Mouse (Mus musculus): ENCODE results near the gene Zfand6. TPM values are rescaled to one million over a fixed set of nuclear protein-coding genes. Genes with fewer than 3 reads are reported as not detected.
A peak's percentile ranks its signal among the peaks of the same experiment; 100 is the strongest.

Gene Zfand6
- polyA plus RNA-seq, 1 experiment from 2014 or later = 126 TPM

DNA sequence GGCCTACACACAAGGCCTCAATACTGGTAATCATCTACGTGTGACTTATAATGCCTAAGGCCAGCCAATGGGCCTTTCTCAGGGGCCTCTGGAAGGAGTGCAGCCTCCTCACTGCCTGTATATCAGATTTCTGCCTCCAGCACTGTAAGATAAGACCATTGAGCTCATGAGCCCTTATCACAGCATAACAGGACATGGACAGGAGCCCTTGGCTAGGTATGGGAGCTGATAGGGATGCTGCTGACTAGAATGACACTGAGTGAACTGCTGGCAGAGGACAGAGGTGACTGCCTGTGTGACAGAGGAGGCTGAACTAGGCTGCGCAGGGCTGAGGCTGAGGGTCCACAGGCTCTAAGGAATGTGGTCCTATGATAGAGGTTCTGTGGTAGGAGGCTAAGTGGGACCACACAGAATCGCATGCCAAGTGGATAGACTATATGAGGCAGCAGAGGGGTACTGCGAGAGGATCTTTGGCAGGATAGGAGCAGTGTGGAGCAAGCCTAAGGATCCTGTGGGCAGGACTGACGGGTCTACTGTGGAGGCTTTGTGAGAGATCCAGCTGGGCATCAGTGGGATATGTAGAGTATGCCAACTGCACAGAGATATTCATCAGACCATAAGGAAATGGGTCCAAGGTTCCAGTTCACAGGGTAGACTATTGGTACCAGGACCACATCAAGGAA lies 102.5 kb downstream of the Zfand6 start:
- Histone ChIP-seq H3K27ac (peak overlapping the region; percentile 84), H3K4me1 (peaks cover 34% of the 10 kb centered on the region), H3K36me3 (no peaks in the 10 kb centered on the region), H3K4me3 (0 out of 2 replicates have a peak overlapping the region, but pooled peaks have one; percentile 4), H3K9me3 (replicated peaks) (no peaks in the 10 kb centered on the region), H3K9ac (peak overlapping the region; percentile 53), H3K4me2 (peak overlapping the region; percentile 61), H3K27me3 (replicated peaks) (no peaks in the 10 kb centered on the region)
- 59% methylated on average over 5 of the region's 5 CpGs for WGBS (ENCODE audit: insufficient replicate concordance)
- ATAC-seq = peak; percentile 99

DNA sequence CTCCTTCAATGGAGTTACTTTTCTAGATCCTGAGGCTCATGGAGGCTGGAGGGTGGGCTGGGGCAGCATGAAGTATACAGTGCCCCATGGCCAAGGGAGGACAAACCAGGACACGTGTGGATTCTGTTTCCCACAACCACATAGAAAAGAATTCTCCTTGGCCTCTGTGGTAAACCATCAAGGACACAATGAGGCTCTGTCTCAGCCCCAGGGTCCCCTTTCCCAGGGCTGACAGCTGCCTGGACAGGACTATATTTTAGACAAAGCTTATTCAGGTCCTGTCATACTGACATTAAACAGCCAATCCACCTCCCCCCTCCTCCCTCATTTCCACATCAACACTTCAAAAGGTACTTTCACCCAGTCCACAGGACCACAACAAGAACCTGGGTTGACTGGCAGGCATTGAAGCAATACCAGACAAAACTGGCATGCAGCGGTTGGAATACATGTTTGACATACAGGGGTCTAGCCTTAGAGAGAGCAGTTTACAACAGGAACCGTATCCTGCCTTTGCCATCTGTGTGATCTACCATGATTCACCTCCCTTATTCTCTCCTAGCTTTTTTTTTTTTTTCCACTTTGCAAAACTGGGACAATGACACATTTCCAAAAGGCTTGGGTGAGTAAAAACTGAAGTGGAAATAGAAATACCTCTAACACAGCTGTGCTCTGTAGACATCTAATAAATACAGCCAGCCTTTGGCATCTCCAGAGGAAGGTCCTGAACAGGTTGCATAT lies 103.2 kb downstream of the Zfand6 start:
- H3K4me1 ChIP-seq = peaks cover 34% of the 10 kb centered on the region
- no peak for ATAC-seq
- 70% methylated on average over 3 of the region's 3 CpGs for WGBS (ENCODE audit: insufficient replicate concordance)
- H3K27ac ChIP-seq = peak overlapping the region; percentile 84
- H3K36me3 ChIP-seq = no peaks in the 10 kb centered on the region
- H3K27me3 ChIP-seq (replicated peaks) = no peaks in the 10 kb centered on the region
- peak overlapping the region; percentile 61 for H3K4me2 ChIP-seq
- no peak overlapping the region for H3K4me3 ChIP-seq
- peak overlapping the region; percentile 10; the same call in 1 of the 2 replicates for H3K9ac ChIP-seq
- H3K9me3 ChIP-seq (replicated peaks) = no peaks in the 10 kb centered on the region

DNA sequence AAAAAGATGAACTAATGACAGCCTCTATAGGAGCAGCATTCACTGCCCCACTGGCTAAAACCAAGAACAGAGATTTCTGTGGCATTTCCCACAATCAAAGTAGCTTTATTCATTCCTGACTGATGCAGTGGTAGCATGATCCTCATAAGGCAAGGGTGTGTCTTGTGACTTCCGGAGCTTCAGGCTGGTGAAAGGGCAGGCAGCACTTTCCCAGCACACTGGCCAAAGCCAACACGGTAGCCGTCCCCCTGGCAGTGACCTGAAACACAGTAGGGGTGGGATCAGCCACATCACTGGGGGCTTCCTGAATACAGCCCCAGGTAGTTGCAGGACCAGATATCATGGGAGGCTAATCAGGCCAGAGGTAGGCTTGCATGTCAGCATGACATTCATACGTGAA lies 104.7 kb downstream of the Zfand6 start:
- 80% methylated on average over 4 of the region's 4 CpGs for WGBS (ENCODE audit: insufficient replicate concordance)
- Histone ChIP-seq H3K27ac (no peak overlapping the region), H3K27me3 (replicated peaks) (no peaks in the 10 kb centered on the region), H3K9ac (no peak overlapping the region), H3K4me1 (peaks cover 34% of the 10 kb centered on the region), H3K9me3 (replicated peaks) (no peaks in the 10 kb centered on the region), H3K4me2 (no peak overlapping the region), H3K36me3 (no peaks in the 10 kb centered on the region), H3K4me3 (no peak overlapping the region)
- no peak for ATAC-seq

GRCm38 (mm10) chr7:84579769-84580168 lies 110.0 kb downstream of the Zfand6 start:
- 72% methylated on average over 1 of the region's 1 CpGs for WGBS (ENCODE audit: insufficient replicate concordance)

DNA sequence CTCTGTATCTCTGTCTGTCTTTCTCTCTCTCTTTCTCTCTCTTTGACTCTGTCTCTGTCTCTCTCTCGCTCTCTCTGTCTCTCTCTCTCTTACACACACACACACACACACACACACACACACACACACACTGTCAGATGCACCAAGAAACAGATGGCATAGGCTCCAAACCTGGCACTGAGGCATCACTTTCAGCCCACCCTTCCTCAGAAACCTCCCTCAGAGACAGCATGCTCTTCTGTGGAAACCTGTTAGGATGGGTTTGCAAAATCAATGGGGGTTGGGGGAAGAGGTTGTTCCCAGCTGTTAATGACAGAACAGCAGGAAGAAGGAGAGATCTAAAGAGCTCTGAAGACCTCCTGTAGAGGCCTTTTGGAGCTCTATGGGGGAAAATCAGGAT lies 110.9 kb downstream of the Zfand6 start:
- 40% methylated on average over 1 of the region's 1 CpGs for WGBS (ENCODE audit: insufficient replicate concordance)
- Histone ChIP-seq H3K4me1 (no peaks in the 10 kb centered on the region), H3K36me3 (no peaks in the 10 kb centered on the region), H3K27ac (no peak overlapping the region), H3K4me3 (no peak overlapping the region), H3K4me2 (no peak overlapping the region), H3K9me3 (replicated peaks) (no peaks in the 10 kb centered on the region), H3K9ac (no peak overlapping the region), H3K27me3 (replicated peaks) (0 out of 2 replicates have a peak, but pooled peaks cover 5% of the 10 kb centered on the region)
- ATAC-seq = no peak

More at GRCm38 (mm10) chr7:84579769-84580168, 110.0 kb downstream of the Zfand6 start:
- no peak overlapping the region for H3K9ac ChIP-seq
- no peaks in the 10 kb centered on the region for H3K4me1 ChIP-seq
- H3K36me3 ChIP-seq = no peaks in the 10 kb centered on the region
- H3K9me3 ChIP-seq (replicated peaks) = no peaks in the 10 kb centered on the region
- H3K27me3 ChIP-seq (replicated peaks) = 0 out of 2 replicates have a peak, but pooled peaks cover 5% of the 10 kb centered on the region
- H3K27ac ChIP-seq = no peak overlapping the region
- ATAC-seq = no peak
- H3K4me2 ChIP-seq = no peak overlapping the region
- H3K4me3 ChIP-seq = no peak overlapping the region

GRCm38 (mm10) chr7:84577034-84577433 lies 112.7 kb downstream of the Zfand6 start:
- Histone ChIP-seq H3K4me3 (no peak overlapping the region), H3K9ac (no peak overlapping the region), H3K27me3 (replicated peaks) (0 out of 2 replicates have a peak, but pooled peaks cover 5% of the 10 kb centered on the region), H3K9me3 (replicated peaks) (no peaks in the 10 kb centered on the region), H3K4me2 (no peak overlapping the region), H3K27ac (no peak overlapping the region), H3K4me1 (no peaks in the 10 kb centered on the region), H3K36me3 (no peaks in the 10 kb centered on the region)
- 66% methylated on average over 2 of the region's 2 CpGs for WGBS (ENCODE audit: insufficient replicate concordance)
- no peak for ATAC-seq

GRCm38 (mm10) chr7:84566200-84566599 lies 123.6 kb downstream of the Zfand6 start:
- H3K4me1 ChIP-seq = no peaks in the 10 kb centered on the region
- H3K9ac ChIP-seq = no peak overlapping the region
- H3K36me3 ChIP-seq = no peaks in the 10 kb centered on the region
- H3K9me3 ChIP-seq (replicated peaks) = no peaks in the 10 kb centered on the region
- whole genome bisulfite sequencing (ENCODE audit: insufficient replicate concordance) = 62% methylated on average over 6 of the region's 6 CpGs
- H3K27me3 ChIP-seq (replicated peaks) = no peaks in the 10 kb centered on the region
- no peak overlapping the region for H3K4me3 ChIP-seq
- no peak overlapping the region for H3K4me2 ChIP-seq
- no peak for ATAC-seq
- no peak overlapping the region for H3K27ac ChIP-seq

- no peak for ATAC-seq
- WGBS (ENCODE audit: insufficient replicate concordance) = 48% methylated on average over 3 of the region's 3 CpGs
Measured at GRCm38 (mm10) chr7:84564236-84564635, 125.5 kb downstream of the Zfand6 start.

More at GRCm38 (mm10) chr7:84564236-84564635, 125.5 kb downstream of the Zfand6 start:
- no peaks in the 10 kb centered on the region for H3K36me3 ChIP-seq
- no peaks in the 10 kb centered on the region for H3K27me3 ChIP-seq (replicated peaks)
- H3K9ac ChIP-seq = no peak overlapping the region
- no peaks in the 10 kb centered on the region for H3K4me1 ChIP-seq
- H3K4me3 ChIP-seq = no peak overlapping the region
- no peaks in the 10 kb centered on the region for H3K9me3 ChIP-seq (replicated peaks)
- no peak overlapping the region for H3K4me2 ChIP-seq
- no peak overlapping the region for H3K27ac ChIP-seq

Other genes with a start within 250 kb of the Zfand6 start
- gene Gm2115, start 161.0 kb downstream of the Zfand6 start, polyA plus RNA-seq (2016; fragmentation: Nextera tagmentation; extraction: Ambion mirVana) = 0.04 and 0.11 TPM in 2 replicates
- 16.5 and 17.8 TPM in 2 replicates for gene Fah, start 83.2 kb downstream of the Zfand6 start, polyA plus RNA-seq (2016; fragmentation: Nextera tagmentation; extraction: Ambion mirVana)
- not detected in 2 replicates for gene Olfr291, start 163.6 kb upstream of the Zfand6 start, polyA plus RNA-seq (2016; fragmentation: Nextera tagmentation; extraction: Ambion mirVana)